Mouse (Mus musculus): Measurements from ENCODE around the gene Hacd2.

Hacd2 gene

GRCm38 (mm10) chr16:35022242-35023137 lies at the start of gene Hacd2:
Gene Hacd2, plus strand, starts transcription at chr16:35022428.
- peak; percentile 90 for DNase-seq (ENCODE audit: low spot score)

- no peak for DNase-seq (ENCODE audit: low spot score)
Observed at GRCm38 (mm10) chr16:34972471-34972870, 49.8 kb upstream of the Hacd2 start.

GRCm38 (mm10) chr16:34975544-34975943 lies 46.7 kb upstream of the Hacd2 start:
- no peak for DNase-seq (ENCODE audit: low spot score)

- DNase-seq (ENCODE audit: low spot score) = no peak
Observed at GRCm38 (mm10) chr16:34976630-34977029, 45.6 kb upstream of the Hacd2 start.

- DNase-seq (ENCODE audit: low spot score) = no peak
Observed at GRCm38 (mm10) chr16:34978018-34978417, 44.2 kb upstream of the Hacd2 start.

GRCm38 (mm10) chr16:34981009-34981408 lies 41.2 kb upstream of the Hacd2 start:
- no peak for DNase-seq (ENCODE audit: low spot score)

- no peak for DNase-seq (ENCODE audit: low spot score)
Observed at GRCm38 (mm10) chr16:34984203-34985030, 37.8 kb upstream of the Hacd2 start.

GRCm38 (mm10) chr16:34985031-34985346 lies 37.2 kb upstream of the Hacd2 start:
- no peak for DNase-seq (ENCODE audit: low spot score)

GRCm38 (mm10) chr16:34986211-34986825 lies 35.9 kb upstream of the Hacd2 start:
- no peak for DNase-seq (ENCODE audit: low spot score)

GRCm38 (mm10) chr16:34991365-34991764 lies 30.9 kb upstream of the Hacd2 start:
- DNase-seq (ENCODE audit: low spot score) = no peak

- no peak for DNase-seq (ENCODE audit: low spot score)
Observed at GRCm38 (mm10) chr16:34992854-34993253, 29.4 kb upstream of the Hacd2 start.

- DNase-seq (ENCODE audit: low spot score) = no peak
Observed at GRCm38 (mm10) chr16:34993694-34994330, 28.4 kb upstream of the Hacd2 start.

- no peak for DNase-seq (ENCODE audit: low spot score)
Observed at GRCm38 (mm10) chr16:34994641-34995141, 27.5 kb upstream of the Hacd2 start.

- DNase-seq (ENCODE audit: low spot score) = peak; percentile 78
Observed at GRCm38 (mm10) chr16:34996133-34996532, 26.1 kb upstream of the Hacd2 start.

GRCm38 (mm10) chr16:34997052-34997451 lies 25.2 kb upstream of the Hacd2 start:
- no peak for DNase-seq (ENCODE audit: low spot score)

- DNase-seq (ENCODE audit: low spot score) = no peak
Observed at GRCm38 (mm10) chr16:34997576-34997975, 24.7 kb upstream of the Hacd2 start.

- DNase-seq (ENCODE audit: low spot score) = no peak
Observed at GRCm38 (mm10) chr16:34999016-34999415, 23.2 kb upstream of the Hacd2 start.

GRCm38 (mm10) chr16:34999986-35000385 lies 22.2 kb upstream of the Hacd2 start:
- DNase-seq (ENCODE audit: low spot score) = no peak

GRCm38 (mm10) chr16:35000923-35001560 lies 21.2 kb upstream of the Hacd2 start:
- no peak for DNase-seq (ENCODE audit: low spot score)

GRCm38 (mm10) chr16:35004356-35004755 lies 17.9 kb upstream of the Hacd2 start:
- DNase-seq (ENCODE audit: low spot score) = no peak

GRCm38 (mm10) chr16:35004756-35005155 lies 17.5 kb upstream of the Hacd2 start:
- no peak for DNase-seq (ENCODE audit: low spot score)

Data from left cerebral cortex, adult 11 months (tissue).